Mouse (Mus musculus) cerebral cortex, adult 2 months (tissue): ENCODE measurements around the gene Atg13.

ENCODE experiments used
- WGBS: fragments of 180-500 bp; shearing (Covaris S2); methylation state at CpG from one replicate; pipeline ENCODE4 v1.1.7; 2018; 5-methylcytosine and 5-hydroxymethylcytosine counted together

The Atg13 gene

GRCm38 (mm10) chr2:91710272-91711234 is at the start of gene Atg13, which contains the start of gene Harbi1:
Gene Atg13, minus strand, starts transcription at chr2:91710576.
Gene Harbi1, plus strand, starts transcription at chr2:91710852.
- under 1% methylated on average over 66 of the region's 66 CpGs for WGBS

GRCm38 (mm10) chr2:91749811-91750261 is 39.5 kb upstream of the Atg13 start:
- WGBS: 12% methylated on average over 2 of the region's 2 CpGs

- 80% methylated on average over 5 of the region's 5 CpGs for WGBS
Measured at GRCm38 (mm10) chr2:91744686-91745085, 34.3 kb upstream of the Atg13 start.

- WGBS: 67% methylated on average over 1 of the region's 1 CpGs
Measured at GRCm38 (mm10) chr2:91739586-91739985, 29.2 kb upstream of the Atg13 start.

GRCm38 (mm10) chr2:91735221-91735620 is 24.8 kb upstream of the Atg13 start:
- WGBS: 79% methylated on average over 5 of the region's 5 CpGs

GRCm38 (mm10) chr2:91729971-91730821 is 19.8 kb upstream of the Atg13 start, which contains the start of gene Ambra1:
Gene Ambra1, plus strand, starts transcription at chr2:91730134.
- under 1% methylated on average over 67 of the region's 68 CpGs for WGBS

GRCm38 (mm10) chr2:91729571-91729970 is 19.2 kb upstream of the Atg13 start:
- WGBS: 14% methylated on average over 4 of the region's 4 CpGs

- WGBS: 89% methylated on average over 3 of the region's 3 CpGs
Measured at GRCm38 (mm10) chr2:91727011-91727410, 16.6 kb upstream of the Atg13 start.

GRCm38 (mm10) chr2:91725476-91725875 is 15.1 kb upstream of the Atg13 start:
- 52% methylated on average over 4 of the region's 4 CpGs for WGBS

- 46% methylated on average over 2 of the region's 2 CpGs for WGBS
Measured at GRCm38 (mm10) chr2:91724716-91725115, 14.3 kb upstream of the Atg13 start.

GRCm38 (mm10) chr2:91723382-91723781 is 13.0 kb upstream of the Atg13 start:
- WGBS: 66% methylated on average over 4 of the region's 4 CpGs

- WGBS: 54% methylated on average over 6 of the region's 6 CpGs
Measured at GRCm38 (mm10) chr2:91718276-91718675, 7.9 kb upstream of the Atg13 start.

GRCm38 (mm10) chr2:91714921-91715320 is 4.5 kb upstream of the Atg13 start:
- whole genome bisulfite sequencing: 86% methylated on average over 1 of the region's 1 CpGs

- WGBS: 2% methylated on average over 8 of the region's 8 CpGs
Measured at GRCm38 (mm10) chr2:91711256-91711925, 1.0 kb upstream of the Atg13 start.

GRCm38 (mm10) chr2:91708361-91708760 is 2.0 kb downstream of the Atg13 start:
- 90% methylated on average over 6 of the region's 6 CpGs for WGBS

- 73% methylated on average over 6 of the region's 6 CpGs for WGBS
Measured at GRCm38 (mm10) chr2:91705736-91706135, 4.6 kb downstream of the Atg13 start.

- WGBS: 99% methylated on average over 2 of the region's 2 CpGs
Measured at GRCm38 (mm10) chr2:91701366-91701765, 9.0 kb downstream of the Atg13 start.

- WGBS: 20% methylated on average over 1 of the region's 1 CpGs
Measured at GRCm38 (mm10) chr2:91699225-91699624, 11.2 kb downstream of the Atg13 start.

GRCm38 (mm10) chr2:91696225-91696590 is 14.2 kb downstream of the Atg13 start:
- 39% methylated on average over 1 of the region's 1 CpGs for WGBS

GRCm38 (mm10) chr2:91695436-91696224 is 14.7 kb downstream of the Atg13 start:
- 50% methylated on average over 10 of the region's 10 CpGs for WGBS

GRCm38 (mm10) chr2:91689452-91689851 is 20.9 kb downstream of the Atg13 start:
- WGBS: 58% methylated on average over 7 of the region's 7 CpGs
